Mouse (Mus musculus) kidney, adult 2 months (tissue): ENCODE data around the gene Dmap1.

Experiments used
- CTCF ChIP-seq: fragments of 200-500 bp; conservative IDR thresholded peaks from 2 replicates; pipeline ENCODE4 v1.5.1; 2011; ENCODE audit warnings: low read depth, mild to moderate bottlenecking, control low read depth, low read length, moderate library complexity, mixed read lengths; ENCODE audit not compliant: insufficient read depth, insufficient read length
- POLR2A ChIP-seq: fragments of 200-500 bp; IDR thresholded peaks from one replicate; pipeline ENCODE4 v1.6.1; 2011; ENCODE audit warnings: low read depth, low read length, control low read depth

DNA sequence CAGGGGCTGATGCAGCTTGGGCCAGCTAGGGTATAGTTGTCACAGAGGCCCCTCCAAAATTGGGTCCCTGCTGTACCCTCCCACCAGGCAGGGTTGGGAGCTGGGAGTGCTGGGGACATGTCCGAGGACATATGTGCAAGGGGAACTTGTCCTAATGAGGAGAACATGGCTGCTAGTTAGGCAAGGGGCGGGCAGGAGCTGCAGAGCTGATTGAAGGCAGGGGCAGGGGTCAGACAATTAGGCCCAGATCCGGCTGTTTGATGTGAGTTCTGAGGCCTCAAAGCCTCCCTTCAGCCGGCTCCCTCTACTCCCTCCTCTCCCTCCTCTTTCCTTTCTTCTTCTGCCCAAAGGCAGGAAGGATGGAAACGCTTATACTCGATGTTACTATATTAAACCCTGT is 25.1 kb downstream of the Dmap1 start:
- TF ChIP-seq CTCF (no peak), POLR2A (no peak)
